8 mouse cellular contexts compared by ENCODE assay signal in genomic region chr11:75168590-75169361, GRCm38 (mm10). TPM values are rescaled to one million over a fixed set of nuclear protein-coding genes. Genes with fewer than 3 reads are reported as not detected.
A peak's percentile ranks its signal among the peaks of the same experiment; 100 is the strongest.
DNase-seq lines count a peak whose midpoint lies in the region; ATAC-seq and TF ChIP-seq lines count a peak whose summit lies in the region.

No protein-coding gene starts in this region.

- H3K36me3 ChIP-seq in hindbrain, embryonic 13.5 days, result peaks cover 3% of the 10 kb centered on the region; the same call in 1 of the 2 replicates
- peaks cover 8% of the 10 kb centered on the region for H3K36me3 ChIP-seq in megakaryocyte, embryonic 14.5 days (replicated peaks; ENCODE audit: low read length)

- peaks cover 3% of the 10 kb centered on the region; the same call in 1 of the 2 replicates for H3K4me1 ChIP-seq in cerebellum, adult 2 months (ENCODE audit: control insufficient read depth, insufficient read depth, low read length)
- H3K4me1 ChIP-seq in hindbrain, embryonic 13.5 days (replicated peaks), result peaks cover 80% of the 10 kb centered on the region
- H3K4me1 ChIP-seq in megakaryocyte, embryonic 14.5 days, result peaks cover 92% of the 10 kb centered on the region

- DNase-seq in R1 (ENCODE audit: low read depth, low spot score), result peak; percentile 83
- DNase-seq in cerebellum, adult 2 months, result peak; percentile 75 to 82
- DNase-seq in gastrocnemius, adult 18-20 months (ENCODE audit: low spot score), result peak; percentile 88
- peak; percentile 81 to 83 for DNase-seq in left cerebral cortex, postnatal 14 days (ENCODE audit: low spot score in 2 of 2)
- DNase-seq in right cerebral cortex, postnatal 4 days, result peak; percentile 82
- DNase-seq in yolk sac, embryonic 10.5 days (ENCODE audit: low spot score), result peak; percentile 75

- H3K9me3 ChIP-seq in hindbrain, embryonic 13.5 days, result no peaks in the 10 kb centered on the region
- peaks cover 21% of the 10 kb centered on the region for H3K9me3 ChIP-seq in megakaryocyte, embryonic 14.5 days

- H3K9ac ChIP-seq in hindbrain, embryonic 13.5 days, result peak overlapping the region; percentile 69

- intact Hi-C loops in left cerebral cortex, postnatal 14 days (cut with DNase I), result no loop called here

- H3K27me3 ChIP-seq in cerebellum, adult 2 months (ENCODE audit: control insufficient read depth, insufficient read depth, low read length), result no peaks in the 10 kb centered on the region
- H3K27me3 ChIP-seq in hindbrain, embryonic 13.5 days, result peaks cover 83% of the 10 kb centered on the region
- peaks cover 89% of the 10 kb centered on the region for H3K27me3 ChIP-seq in megakaryocyte, embryonic 14.5 days (replicated peaks)

- WGBS in cerebellum, adult 2 months, result 2% methylated on average over 83 of the region's 83 CpGs
- whole genome bisulfite sequencing in hindbrain, embryonic 13.5 days, result under 1% methylated on average over 79 of the region's 83 CpGs

- ATAC-seq in hindbrain, embryonic 13.5 days (ENCODE audit: low FRiP score), result 0 out of 2 replicates have a peak, but pooled peaks have one; percentile 10

- H3K27ac ChIP-seq in cerebellum, adult 2 months (ENCODE audit: insufficient read depth, low read length), result no peak overlapping the region
- H3K27ac ChIP-seq in hindbrain, embryonic 13.5 days, result 0 out of 2 replicates have a peak overlapping the region, but pooled peaks have one; percentile 12

- H3K4me2 ChIP-seq in hindbrain, embryonic 13.5 days, result peak overlapping the region; percentile 83

- no peak for TF ChIP-seq POLR2A in cerebellum, adult 2 months (IDR thresholded peaks at IDR 0.05; ENCODE audit: borderline replicate concordance, insufficient read depth, low read length)

- peak; percentile 76 for TF ChIP-seq CTCF in cerebellum, adult 2 months (IDR thresholded peaks at IDR 0.05; ENCODE audit: borderline replicate concordance, insufficient read depth, low read depth, low read length)

- H3K4me3 ChIP-seq in cerebellum, adult 2 months (replicated peaks; ENCODE audit: insufficient read depth, low read depth, low read length), result peak overlapping the region; percentile 46
- H3K4me3 ChIP-seq in hindbrain, embryonic 13.5 days, result peak overlapping the region; percentile 48
- H3K4me3 ChIP-seq in megakaryocyte, embryonic 14.5 days (replicated peaks), result peak overlapping the region; percentile 91

RNA-seq across cellular contexts. Expression of gene Hic1, which starts 0.5 kb away (rescaled TPM):
- polyA plus RNA-seq in cerebellum, adult 2 months (2012; rRNA removed), result 3.0 and 3.7 TPM in 2 replicates
- total RNA-seq in gastrocnemius, adult 18-20 months (2021), result 1 to 10 TPM; 1.8 to 6.6 TPM
- polyA plus RNA-seq in hindbrain, embryonic 13.5 days (2015; fragmentation: Nextera tagmentation; extraction: Ambion mirVana), result 3.4 TPM in 2 replicates
- total RNA-seq in left cerebral cortex, postnatal 14 days (2021), result 1 to 10 TPM; 5.0 to 5.2 TPM
- 0.41 TPM in 1 of 2 replicates, not detected in the other for polyA plus RNA-seq in megakaryocyte, embryonic 14.5 days (2012; ENCODE audit: insufficient read depth, low replicate concordance)

RNA-seq across cellular contexts. Expression of gene Ovca2, which starts 9.9 kb away (rescaled TPM):
- polyA plus RNA-seq in cerebellum, adult 2 months (2012; rRNA removed), result 15.3 and 16.3 TPM in 2 replicates
- 1 to 10 TPM; 2.5 to 2.8 TPM for total RNA-seq in gastrocnemius, adult 18-20 months (2021)
- 17.0 and 18.2 TPM in 2 replicates for polyA plus RNA-seq in hindbrain, embryonic 13.5 days (2015; fragmentation: Nextera tagmentation; extraction: Ambion mirVana)
- total RNA-seq in left cerebral cortex, postnatal 14 days (2021), result 10 to 100 TPM; 10.0 to 10.2 TPM
- 1.1 and 4.0 TPM in 2 replicates for polyA plus RNA-seq in megakaryocyte, embryonic 14.5 days (2012; ENCODE audit: insufficient read depth, low replicate concordance)

RNA-seq across cellular contexts. Expression of gene Dph1, which starts 22.3 kb away (rescaled TPM):
- polyA plus RNA-seq in cerebellum, adult 2 months (2012; rRNA removed), result 18.6 and 19.3 TPM in 2 replicates
- total RNA-seq in gastrocnemius, adult 18-20 months (2021), result 1 to 10 TPM; 4.6 to 5.6 TPM
- polyA plus RNA-seq in hindbrain, embryonic 13.5 days (2015; fragmentation: Nextera tagmentation; extraction: Ambion mirVana), result 14.4 and 15.5 TPM in 2 replicates
- total RNA-seq in left cerebral cortex, postnatal 14 days (2021), result 10 to 100 TPM; 22.0 to 23.7 TPM
- polyA plus RNA-seq in megakaryocyte, embryonic 14.5 days (2012; ENCODE audit: insufficient read depth, low replicate concordance), result 19.5 and 24.9 TPM in 2 replicates

RNA-seq across cellular contexts. Expression of gene Rtn4rl1, which starts 24.8 kb away (rescaled TPM):
- 23.9 and 28.6 TPM in 2 replicates for polyA plus RNA-seq in cerebellum, adult 2 months (2012; rRNA removed)
- total RNA-seq in gastrocnemius, adult 18-20 months (2021), result 1 to 10 TPM in 1 of 2 experiments, under 1 TPM in 1; 0.96 to 1.1 TPM
- 6.2 and 8.0 TPM in 2 replicates for polyA plus RNA-seq in hindbrain, embryonic 13.5 days (2015; fragmentation: Nextera tagmentation; extraction: Ambion mirVana)
- total RNA-seq in left cerebral cortex, postnatal 14 days (2021), result 10 to 100 TPM; 59.5 to 65.9 TPM
- polyA plus RNA-seq in megakaryocyte, embryonic 14.5 days (2012; ENCODE audit: insufficient read depth, low replicate concordance), result 0.29 TPM in 1 of 2 replicates, not detected in the other
